Mouse (Mus musculus): ENCODE results near the gene Ap2b1. TPM values are rescaled to one million over a fixed set of nuclear protein-coding genes. Genes with fewer than 3 reads are reported as not detected.

Ap2b1 gene
- polyA plus RNA-seq, 1 experiment from 2014 or later = 20.0 TPM

DNA sequence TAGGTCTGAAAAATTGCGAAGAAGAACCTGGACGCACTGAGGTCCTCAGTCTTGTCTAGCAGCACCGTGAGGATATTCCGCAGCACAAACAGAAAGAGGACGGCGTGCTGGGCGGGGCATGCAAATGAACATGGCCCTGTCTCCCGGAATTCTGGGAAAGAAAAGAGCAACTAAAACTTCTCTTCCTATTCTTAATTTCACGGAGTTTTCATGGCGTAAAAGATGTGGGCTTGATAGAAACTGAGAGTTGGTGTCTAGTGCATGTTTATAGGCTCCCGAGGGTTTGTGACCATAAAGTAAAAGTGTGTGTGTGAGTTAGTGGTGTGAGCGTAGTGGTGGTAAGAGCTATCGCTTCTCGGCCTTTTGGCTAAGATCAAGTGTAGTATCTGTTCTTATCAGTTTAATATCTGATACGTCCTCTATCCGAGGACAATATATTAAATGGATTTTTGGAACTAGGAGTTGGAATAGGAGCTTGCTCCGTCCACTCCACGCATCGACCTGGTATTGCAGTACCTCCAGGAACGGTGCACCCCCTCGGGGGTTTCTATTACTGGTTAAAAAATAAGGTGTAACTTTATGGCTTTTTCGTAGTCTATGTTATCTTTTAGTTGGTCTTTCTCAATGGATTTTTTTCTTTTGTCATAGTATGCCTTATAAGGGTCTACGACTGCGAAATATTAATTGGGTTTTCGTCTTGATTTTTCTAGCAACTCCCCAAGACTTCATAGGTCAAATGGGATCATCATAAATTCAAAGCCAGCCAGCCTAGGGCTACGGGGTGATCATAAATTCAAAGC lies 27.5 kb upstream of the Ap2b1 start:
- Histone ChIP-seq H3K4me3 (ENCODE audit: low read depth, low read length) (peak overlapping the region; percentile 59), H3K9ac (ENCODE audit: low read length) (peak overlapping the region; percentile 79), H3K4me1 (replicated peaks; ENCODE audit: control insufficient read depth, insufficient read depth) (no peaks in the 10 kb centered on the region), H3K9me3 (ENCODE audit: control insufficient read depth, low read length) (no peaks in the 10 kb centered on the region), H3K36me3 (ENCODE audit: control insufficient read depth, insufficient read depth, low read length) (no peaks in the 10 kb centered on the region), H3K27me3 (ENCODE audit: control insufficient read depth, insufficient read depth, low read length) (no peaks in the 10 kb centered on the region), H3K27ac (replicated peaks) (peak overlapping the region; percentile 67; the same call in 1 of the 2 replicates), H3K4me2 (replicated peaks; ENCODE audit: low read depth) (peak overlapping the region; percentile 67)
- peak; percentile 80 for DNase-seq (ENCODE audit: low spot score)
- TF ChIP-seq EP300 (optimal IDR thresholded peaks at IDR 0.05) (no peak), CTCF (IDR thresholded peaks at IDR 0.05; ENCODE audit: low read depth) (no peak)
- under 1% methylated on average over 26 of the region's 26 CpGs for WGBS
- peak; percentile 86 for ATAC-seq (ENCODE audit: low FRiP score, low TSS enrichment)

DNA sequence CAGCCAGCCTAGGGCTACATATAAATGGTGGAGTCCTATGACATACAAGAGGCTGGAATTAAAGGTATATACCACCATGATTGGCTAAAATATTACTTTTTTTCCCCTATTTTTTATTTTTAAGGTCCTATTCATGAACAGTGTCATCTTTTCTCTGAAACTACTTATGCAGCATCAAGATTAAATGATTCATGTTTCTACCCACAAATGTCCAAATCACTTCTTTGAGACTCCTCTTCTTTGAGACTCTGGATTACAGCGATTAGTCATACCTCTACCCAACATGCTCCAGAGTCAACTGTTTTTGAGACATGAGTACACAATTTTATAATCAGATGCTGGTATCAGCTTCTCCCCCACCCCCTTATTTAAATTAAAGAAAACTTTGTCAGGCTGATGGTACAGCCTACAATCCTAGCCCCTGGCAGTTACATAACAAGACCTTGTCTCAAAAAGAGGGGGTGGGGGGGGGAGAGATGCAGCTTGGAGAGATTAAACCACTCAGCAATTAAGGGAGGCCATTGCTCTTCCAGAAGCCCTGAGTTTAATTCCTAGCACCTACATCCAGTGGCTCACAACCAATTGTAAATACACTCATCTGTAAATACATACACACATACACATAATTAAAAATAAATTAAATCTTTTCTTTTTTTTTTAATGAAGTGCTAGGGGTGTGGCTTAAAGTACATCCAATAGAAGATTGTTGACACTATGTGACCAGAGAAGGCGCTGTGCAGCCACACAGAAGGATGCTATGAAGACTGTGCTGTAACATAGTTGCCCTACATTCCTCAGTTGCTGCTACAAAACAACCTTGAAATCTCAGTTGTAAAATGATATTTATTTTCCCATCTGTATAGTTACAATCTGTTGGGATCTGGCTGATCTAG lies 26.6 kb upstream of the Ap2b1 start:
- ATAC-seq (ENCODE audit: low FRiP score, low TSS enrichment) (no peak), DNase-seq (ENCODE audit: low spot score) (no peak)
- Histone ChIP-seq H3K4me3 (ENCODE audit: low read depth, low read length) (no peak overlapping the region), H3K4me2 (replicated peaks; ENCODE audit: low read depth) (no peak overlapping the region), H3K9me3 (ENCODE audit: control insufficient read depth, low read length) (no peaks in the 10 kb centered on the region), H3K36me3 (ENCODE audit: control insufficient read depth, insufficient read depth, low read length) (no peaks in the 10 kb centered on the region), H3K27me3 (ENCODE audit: control insufficient read depth, insufficient read depth, low read length) (no peaks in the 10 kb centered on the region), H3K9ac (ENCODE audit: low read length) (no peak overlapping the region), H3K27ac (replicated peaks) (no peak overlapping the region), H3K4me1 (replicated peaks; ENCODE audit: control insufficient read depth, insufficient read depth) (no peaks in the 10 kb centered on the region)
- 16% methylated on average over 2 of the region's 2 CpGs for WGBS
- TF ChIP-seq CTCF (IDR thresholded peaks at IDR 0.05; ENCODE audit: low read depth) (peak; percentile 57), EP300 (optimal IDR thresholded peaks at IDR 0.05) (no peak)

DNA sequence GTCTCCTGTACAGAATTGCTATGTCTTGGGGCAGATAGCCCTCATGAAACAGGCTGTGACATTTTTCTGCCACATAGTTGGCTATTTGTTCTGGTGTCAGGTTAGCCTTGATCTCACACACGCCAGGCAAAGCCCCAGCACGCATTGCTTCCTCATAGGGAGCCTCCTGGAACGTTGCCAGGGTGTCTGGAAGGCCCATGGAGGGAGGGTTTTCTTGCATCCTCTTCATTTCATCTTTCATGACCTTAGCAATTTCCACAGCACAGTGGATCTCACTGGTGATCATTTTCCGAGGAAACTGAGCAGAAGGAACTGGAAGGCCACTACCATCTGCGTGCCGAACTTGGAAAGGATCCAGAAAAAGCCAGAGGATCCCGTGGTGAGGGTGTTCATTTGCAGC lies 22.6 kb upstream of the Ap2b1 start:
- no peak overlapping the region for H3K9ac ChIP-seq (ENCODE audit: low read length)
- no peaks in the 10 kb centered on the region for H3K27me3 ChIP-seq (ENCODE audit: control insufficient read depth, insufficient read depth, low read length)
- DNase-seq (ENCODE audit: low spot score) (no peak), ATAC-seq (ENCODE audit: low FRiP score, low TSS enrichment) (no peak)
- no peaks in the 10 kb centered on the region for H3K36me3 ChIP-seq (ENCODE audit: control insufficient read depth, insufficient read depth, low read length)
- H3K27ac ChIP-seq (replicated peaks) = no peak overlapping the region
- H3K4me1 ChIP-seq (replicated peaks; ENCODE audit: control insufficient read depth, insufficient read depth) = no peaks in the 10 kb centered on the region
- no peaks in the 10 kb centered on the region for H3K9me3 ChIP-seq (ENCODE audit: control insufficient read depth, low read length)
- H3K4me2 ChIP-seq (replicated peaks; ENCODE audit: low read depth) = no peak overlapping the region
- no peak overlapping the region for H3K4me3 ChIP-seq (ENCODE audit: low read depth, low read length)
- 50% methylated on average over 7 of the region's 7 CpGs for WGBS
- no peak for TF ChIP-seq CTCF (IDR thresholded peaks at IDR 0.05; ENCODE audit: low read depth)
- TF ChIP-seq EP300 (optimal IDR thresholded peaks at IDR 0.05) = no peak

DNA sequence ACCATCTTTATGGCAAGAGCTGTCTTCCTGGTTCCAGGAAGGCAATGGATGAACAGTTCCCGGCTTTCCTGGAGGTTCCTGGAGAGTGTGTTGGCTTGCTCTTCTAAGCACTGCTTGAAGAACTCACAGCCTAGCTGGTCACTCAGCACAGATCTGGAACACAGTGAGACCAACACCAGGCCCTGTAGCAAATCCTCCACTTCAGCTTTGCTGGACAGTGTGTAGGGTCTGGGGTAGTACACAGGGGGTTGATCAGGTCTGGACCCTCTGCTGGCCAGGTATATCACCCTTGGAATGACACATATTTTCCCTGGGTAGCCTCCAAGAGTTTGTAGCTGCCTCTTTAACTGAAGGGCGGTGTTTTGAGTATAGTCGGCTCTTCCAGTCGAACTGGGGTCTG lies 19.8 kb upstream of the Ap2b1 start:
- no peak overlapping the region for H3K4me2 ChIP-seq (replicated peaks; ENCODE audit: low read depth)
- no peak overlapping the region for H3K27ac ChIP-seq (replicated peaks)
- no peak overlapping the region for H3K4me3 ChIP-seq (ENCODE audit: low read depth, low read length)
- H3K36me3 ChIP-seq (ENCODE audit: control insufficient read depth, insufficient read depth, low read length) = no peaks in the 10 kb centered on the region
- no peaks in the 10 kb centered on the region for H3K4me1 ChIP-seq (replicated peaks; ENCODE audit: control insufficient read depth, insufficient read depth)
- no peaks in the 10 kb centered on the region for H3K27me3 ChIP-seq (ENCODE audit: control insufficient read depth, insufficient read depth, low read length)
- ATAC-seq (ENCODE audit: low FRiP score, low TSS enrichment) (no peak), DNase-seq (ENCODE audit: low spot score) (no peak)
- no peaks in the 10 kb centered on the region for H3K9me3 ChIP-seq (ENCODE audit: control insufficient read depth, low read length)
- 76% methylated on average over 4 of the region's 4 CpGs for WGBS
- TF ChIP-seq CTCF (IDR thresholded peaks at IDR 0.05; ENCODE audit: low read depth) (no peak), EP300 (optimal IDR thresholded peaks at IDR 0.05) (no peak)
- H3K9ac ChIP-seq (ENCODE audit: low read length) = no peak overlapping the region

DNA sequence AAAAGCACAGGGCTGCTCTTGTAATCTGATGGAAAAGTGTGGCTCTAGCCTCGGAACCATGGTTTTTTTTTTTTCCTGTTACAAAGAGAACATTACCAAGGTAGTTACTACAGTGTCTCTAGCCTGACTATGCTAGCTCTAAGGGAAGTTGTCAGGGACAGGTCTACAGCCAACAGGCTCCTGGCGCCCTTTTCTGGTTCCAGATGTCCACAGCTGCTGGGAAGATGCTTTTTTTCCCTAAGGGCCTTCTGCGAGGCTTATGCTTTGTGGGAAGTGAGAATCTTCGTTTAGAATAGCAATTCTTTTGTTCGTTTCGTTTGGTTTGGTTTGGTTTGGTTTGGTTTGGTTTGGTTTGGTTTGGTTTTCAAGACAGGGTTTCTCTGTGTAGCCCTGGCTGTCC lies 19.1 kb upstream of the Ap2b1 start:
- Histone ChIP-seq H3K27ac (replicated peaks) (no peak overlapping the region), H3K9ac (ENCODE audit: low read length) (no peak overlapping the region), H3K4me2 (replicated peaks; ENCODE audit: low read depth) (no peak overlapping the region), H3K4me3 (ENCODE audit: low read depth, low read length) (no peak overlapping the region), H3K4me1 (replicated peaks; ENCODE audit: control insufficient read depth, insufficient read depth) (no peaks in the 10 kb centered on the region), H3K27me3 (ENCODE audit: control insufficient read depth, insufficient read depth, low read length) (no peaks in the 10 kb centered on the region), H3K9me3 (ENCODE audit: control insufficient read depth, low read length) (no peaks in the 10 kb centered on the region), H3K36me3 (ENCODE audit: control insufficient read depth, insufficient read depth, low read length) (no peaks in the 10 kb centered on the region)
- no peak for DNase-seq (ENCODE audit: low spot score)
- WGBS = 60% methylated on average over 6 of the region's 6 CpGs
- TF ChIP-seq CTCF (IDR thresholded peaks at IDR 0.05; ENCODE audit: low read depth) (no peak), EP300 (optimal IDR thresholded peaks at IDR 0.05) (no peak)
- ATAC-seq (ENCODE audit: low FRiP score, low TSS enrichment) = no peak
